Mouse (Mus musculus) MEL (cell line): ENCODE measurements around the gene Bpifc.

Source experiments
- EP300 ChIP-seq, 2 experiments: IDR thresholded peaks; 2 replicates each; pipeline ENCODE4 v1.6.1; 2011; ENCODE audit warnings: improper control_type of control experiment in 2 of 2, low read length in 2 of 2, low read depth in 1 of 2, mild to moderate bottlenecking in 1 of 2
- NRF1 ChIP-seq: IDR thresholded peaks from 2 replicates; pipeline ENCODE4 v1.6.1; 2014; ENCODE audit warnings: low read depth, mild to moderate bottlenecking, inconsistent platforms, low read length, improper control_type of control experiment, moderate library complexity; ENCODE audit not compliant: poor library complexity, insufficient read depth, severe bottlenecking
- POLR2AphosphoS2 ChIP-seq: IDR thresholded peaks from 2 replicates; pipeline ENCODE4 v1.6.1; 2011; ENCODE audit warnings: low read length, improper control_type of control experiment
- RAD21 ChIP-seq: IDR thresholded peaks from 2 replicates; pipeline ENCODE4 v1.6.1; 2011; ENCODE audit warnings: mild to moderate bottlenecking, low read depth, low read length, improper control_type of control experiment
- SIN3A ChIP-seq: IDR thresholded peaks from 2 replicates; pipeline ENCODE4 v1.6.1; 2012; ENCODE audit warnings: low read length, improper control_type of control experiment, inconsistent platforms

DNA sequence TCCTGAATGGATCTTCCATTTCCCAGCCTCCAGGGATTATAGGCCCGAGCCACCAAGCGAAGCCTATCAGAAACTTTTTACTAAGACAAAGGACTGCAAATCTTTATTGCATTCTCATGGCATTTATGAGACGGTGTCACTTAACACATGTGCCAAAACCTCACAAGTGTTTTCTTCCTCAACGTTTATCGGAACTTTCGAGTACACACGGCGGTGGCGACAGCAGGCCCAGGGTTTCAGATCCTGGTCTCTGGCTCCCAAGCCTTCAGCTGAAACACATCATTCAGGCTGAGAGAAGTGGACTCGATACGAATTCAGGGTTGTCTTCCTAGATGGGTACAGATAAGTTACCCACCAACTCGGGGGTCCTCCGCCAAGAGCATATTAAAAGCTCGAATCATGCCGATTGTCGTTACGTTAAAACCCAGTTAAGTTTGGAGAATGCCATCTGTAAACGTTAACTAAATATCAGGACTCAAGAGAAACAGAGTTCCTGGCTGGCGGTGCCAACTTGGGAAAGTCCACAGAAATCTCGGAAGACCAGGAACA lies 54.8 kb downstream of the Bpifc start:
- TF ChIP-seq EP300 (IDR thresholded peaks at IDR 0.05; ENCODE audit: low read depth in 1 of 2, low read length in 2 of 2) (no peak), SIN3A (peak; percentile 12; the same call in 1 of the 2 replicates), NRF1 (no peak), RAD21 (no peak), POLR2AphosphoS2 (no peak)
